Mouse (Mus musculus): ENCODE data around the gene 1700021F05Rik. TPM values are rescaled to one million over a fixed set of nuclear protein-coding genes. Genes with fewer than 3 reads are reported as not detected.

1700021F05Rik gene
- total RNA-seq (2014; rRNA removed) (33.7 and 35.2 TPM in 2 replicates), polyA plus RNA-seq (2015; fragmentation: Nextera tagmentation; extraction: Ambion mirVana) (81.3 and 93.3 TPM in 2 replicates)

DNA sequence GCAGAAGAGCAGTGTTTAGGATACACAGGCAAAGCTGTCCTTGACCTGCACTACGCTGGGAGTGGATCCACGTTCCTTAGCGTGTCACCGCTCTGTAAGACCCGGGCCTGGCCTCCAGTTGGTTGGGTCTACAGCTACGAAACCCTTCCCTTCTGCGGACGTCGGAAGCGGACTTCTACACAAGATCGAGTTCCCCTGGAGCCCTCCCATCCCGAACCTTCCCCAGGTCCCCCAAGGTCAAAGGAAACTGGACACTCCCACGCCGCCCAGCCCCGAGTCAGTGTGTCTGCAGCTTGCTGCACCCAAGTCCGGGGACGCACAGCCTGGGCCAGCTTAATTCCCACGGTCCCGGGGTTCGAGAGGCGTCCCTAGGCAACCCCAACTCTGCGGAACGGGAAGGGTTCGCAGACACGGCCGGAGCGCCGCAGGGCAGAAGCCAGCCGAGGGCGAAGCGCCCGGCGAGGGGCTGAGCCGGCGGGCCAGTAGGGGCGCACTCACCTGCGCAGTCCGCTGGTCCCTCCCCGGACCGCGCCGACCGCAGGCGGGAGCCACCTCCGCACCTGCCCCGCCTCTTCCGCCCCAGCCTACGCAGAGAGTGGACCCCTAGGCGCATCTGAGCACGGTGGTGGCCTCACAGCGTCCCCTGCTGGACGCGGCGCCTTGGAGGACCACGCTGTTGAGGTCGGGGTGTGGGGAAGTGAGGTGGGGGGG, at the start of gene 1700021F05Rik:
Gene 1700021F05Rik, minus strand, starts transcription at position 553 of the 711 bp plus-strand sequence.
- Histone ChIP-seq H3K9me3 (ENCODE audit: low read length) (no peaks in the 10 kb centered on the region), H3K27ac (ENCODE audit: low read depth, low read length) (peak within 1 kb of the TSS; percentile 72), H3K27me3 (ENCODE audit: insufficient read depth, low read length) (no peaks in the 10 kb centered on the region), H3K36me3 (ENCODE audit: insufficient read depth) (peaks cover 8% of the 10 kb centered on the region; the same call in 1 of the 2 replicates), H3K4me3 (ENCODE audit: low read depth, low read length) (peak within 1 kb of the TSS; percentile 86), H3K4me2 (ENCODE audit: low read depth) (peak within 1 kb of the TSS; percentile 58), H3K4me1 (ENCODE audit: insufficient read depth) (peaks cover 12% of the 10 kb centered on the region), H3K9ac (peak within 1 kb of the TSS; percentile 86)
- TF ChIP-seq CTCF (IDR thresholded peaks at IDR 0.05; ENCODE audit: low read depth): peak; percentile 91
- DNase-seq (peak; percentile 94), ATAC-seq (peak; percentile 98)
- WGBS: under 1% methylated on average over 43 of the region's 56 CpGs

DNA sequence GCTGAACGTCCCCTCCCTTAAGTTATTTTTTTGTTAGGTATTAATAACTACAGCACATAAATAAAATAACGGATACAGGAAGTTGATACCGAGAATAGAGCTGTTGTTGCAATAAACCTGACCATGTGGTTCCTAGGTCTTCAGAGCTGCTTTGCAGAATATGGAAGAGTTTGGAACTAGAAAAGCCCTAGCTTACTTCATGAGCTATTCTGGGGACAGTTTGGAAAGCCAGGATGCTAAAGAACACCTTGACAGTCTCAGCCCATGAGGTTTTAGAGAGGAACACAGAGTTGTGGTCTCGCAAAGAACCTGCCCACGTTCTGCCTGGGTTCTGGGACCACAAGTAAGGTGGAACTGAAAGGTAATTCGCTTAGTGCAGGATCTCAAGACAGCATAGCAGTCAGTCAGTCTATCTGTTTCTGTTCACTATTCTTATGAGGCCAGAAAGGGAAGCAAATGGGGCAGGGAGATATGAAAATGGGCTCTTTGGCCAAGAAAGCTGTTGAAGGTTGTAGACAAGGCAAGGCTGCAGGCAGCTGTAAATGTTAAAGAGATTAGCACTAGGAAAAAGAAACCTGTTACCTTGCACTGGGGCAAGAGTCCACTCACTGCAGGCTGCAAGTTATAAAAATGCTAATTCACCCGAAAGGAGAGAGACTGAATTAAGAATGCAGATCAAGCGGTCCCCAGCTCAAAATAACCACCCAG, 47.8 kb upstream of the 1700021F05Rik start:
- Histone ChIP-seq H3K4me2 (ENCODE audit: low read depth) (no peak overlapping the region), H3K36me3 (ENCODE audit: insufficient read depth) (peaks cover 11% of the 10 kb centered on the region)
- WGBS: 71% methylated on average over 8 of the region's 8 CpGs

DNA sequence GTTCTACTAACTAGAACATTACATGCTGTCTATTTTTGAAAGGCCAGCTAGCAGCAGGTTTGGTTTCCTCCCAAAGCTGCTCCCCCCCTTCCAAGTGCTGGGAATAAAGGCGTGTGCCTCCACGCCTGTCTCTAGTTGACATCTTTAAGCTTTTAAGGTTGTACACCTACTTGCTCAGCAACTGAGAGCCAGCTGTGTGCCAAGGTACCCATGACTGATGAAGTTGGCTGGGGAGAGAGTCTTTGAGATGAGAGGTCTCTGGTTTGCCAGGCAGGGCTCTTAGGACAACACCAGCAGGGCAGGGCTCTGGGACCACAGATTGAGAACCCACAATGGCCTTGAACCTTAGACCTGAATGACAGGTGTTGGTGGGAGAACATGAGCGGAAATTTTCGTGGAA, 43.7 kb upstream of the 1700021F05Rik start:
- Histone ChIP-seq H3K27me3 (ENCODE audit: insufficient read depth, low read length) (no peaks in the 10 kb centered on the region), H3K36me3 (ENCODE audit: insufficient read depth) (peaks cover 20% of the 10 kb centered on the region), H3K9me3 (ENCODE audit: low read length) (no peaks in the 10 kb centered on the region), H3K9ac (no peak overlapping the region), H3K4me3 (ENCODE audit: low read depth, low read length) (no peak overlapping the region), H3K4me2 (ENCODE audit: low read depth) (no peak overlapping the region), H3K4me1 (ENCODE audit: insufficient read depth) (no peaks in the 10 kb centered on the region), H3K27ac (ENCODE audit: low read depth, low read length) (no peak overlapping the region)
- TF ChIP-seq CTCF (IDR thresholded peaks at IDR 0.05; ENCODE audit: low read depth): no peak
- DNase-seq (no peak), ATAC-seq (no peak)
- 93% methylated on average over 4 of the region's 4 CpGs for WGBS

More for the DNA sequence above, 47.8 kb upstream of the 1700021F05Rik start:
- H3K9ac ChIP-seq: no peak overlapping the region
- no peak for TF ChIP-seq CTCF (IDR thresholded peaks at IDR 0.05; ENCODE audit: low read depth)
- H3K4me1 ChIP-seq (ENCODE audit: insufficient read depth): no peaks in the 10 kb centered on the region
- H3K4me3 ChIP-seq (ENCODE audit: low read depth, low read length): no peak overlapping the region
- DNase-seq (no peak), ATAC-seq (no peak)
- H3K27ac ChIP-seq (ENCODE audit: low read depth, low read length): no peak overlapping the region
- no peaks in the 10 kb centered on the region for H3K9me3 ChIP-seq (ENCODE audit: low read length)
- no peaks in the 10 kb centered on the region for H3K27me3 ChIP-seq (ENCODE audit: insufficient read depth, low read length)

DNA sequence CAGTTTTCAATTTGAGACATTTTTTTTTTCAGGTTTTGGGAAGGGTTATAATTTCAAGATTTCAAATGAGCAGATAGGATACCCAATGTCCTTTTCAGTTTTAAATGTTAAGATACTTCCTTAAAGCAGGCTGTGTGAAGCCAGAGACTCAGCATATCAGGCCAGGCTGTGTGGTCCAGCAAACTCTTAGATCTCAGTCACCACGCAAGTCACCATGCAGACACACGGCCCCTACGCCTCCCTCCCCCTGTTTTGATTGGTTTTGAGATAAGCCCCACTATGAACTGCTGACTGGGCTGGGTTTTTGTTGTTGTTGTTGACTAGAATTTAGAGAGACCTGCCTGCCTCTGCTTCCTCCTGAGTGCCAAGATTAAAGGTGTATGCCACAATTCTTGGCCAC, 40.5 kb upstream of the 1700021F05Rik start:
- Histone ChIP-seq H3K27ac (ENCODE audit: low read depth, low read length) (peak overlapping the region; percentile 98), H3K4me1 (ENCODE audit: insufficient read depth) (peaks cover 5% of the 10 kb centered on the region; the same call in 1 of the 2 replicates), H3K36me3 (ENCODE audit: insufficient read depth) (peaks cover 20% of the 10 kb centered on the region), H3K4me2 (ENCODE audit: low read depth) (peak overlapping the region; percentile 90), H3K9me3 (ENCODE audit: low read length) (no peaks in the 10 kb centered on the region), H3K27me3 (ENCODE audit: insufficient read depth, low read length) (no peaks in the 10 kb centered on the region), H3K9ac (peak overlapping the region; percentile 97), H3K4me3 (ENCODE audit: low read depth, low read length) (peak overlapping the region; percentile 83)
- WGBS: 30% methylated on average over 3 of the region's 3 CpGs
- no peak for ATAC-seq
- TF ChIP-seq CTCF (IDR thresholded peaks at IDR 0.05; ENCODE audit: low read depth): no peak
- DNase-seq: no peak

DNA sequence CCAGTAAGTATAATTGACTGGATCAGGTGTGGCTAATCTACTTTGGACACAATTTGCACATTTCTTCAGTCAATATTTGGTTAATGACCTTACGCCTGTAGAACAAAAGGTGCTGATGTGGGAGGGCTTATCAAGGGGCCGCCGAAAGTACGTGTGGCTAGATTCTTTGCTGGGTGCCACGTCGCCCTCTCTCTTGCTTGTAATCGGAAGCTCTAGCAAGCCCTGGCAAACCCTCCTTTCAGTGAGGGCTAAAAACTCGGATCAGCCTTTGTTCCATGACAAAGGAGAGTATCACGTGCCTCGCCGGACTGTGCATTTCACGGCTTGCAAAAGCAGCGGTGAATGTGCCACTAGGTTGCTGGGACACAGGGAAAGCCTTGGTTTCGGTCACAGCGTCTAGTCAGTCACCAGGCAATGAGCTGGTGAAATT, 39.9 kb upstream of the 1700021F05Rik start:
- peaks cover 5% of the 10 kb centered on the region; the same call in 1 of the 2 replicates for H3K4me1 ChIP-seq (ENCODE audit: insufficient read depth)
- peak overlapping the region; percentile 83 for H3K4me3 ChIP-seq (ENCODE audit: low read depth, low read length)
- under 1% methylated on average over 15 of the region's 15 CpGs for WGBS
- DNase-seq: peak; percentile 85
- peak; percentile 25 for ATAC-seq
- no peaks in the 10 kb centered on the region for H3K9me3 ChIP-seq (ENCODE audit: low read length)
- H3K9ac ChIP-seq: peak overlapping the region; percentile 97
- peak overlapping the region; percentile 98 for H3K27ac ChIP-seq (ENCODE audit: low read depth, low read length)
- H3K36me3 ChIP-seq (ENCODE audit: insufficient read depth): peaks cover 20% of the 10 kb centered on the region
- no peaks in the 10 kb centered on the region for H3K27me3 ChIP-seq (ENCODE audit: insufficient read depth, low read length)
- H3K4me2 ChIP-seq (ENCODE audit: low read depth): peak overlapping the region; percentile 90
- no peak for TF ChIP-seq CTCF (IDR thresholded peaks at IDR 0.05; ENCODE audit: low read depth)

DNA sequence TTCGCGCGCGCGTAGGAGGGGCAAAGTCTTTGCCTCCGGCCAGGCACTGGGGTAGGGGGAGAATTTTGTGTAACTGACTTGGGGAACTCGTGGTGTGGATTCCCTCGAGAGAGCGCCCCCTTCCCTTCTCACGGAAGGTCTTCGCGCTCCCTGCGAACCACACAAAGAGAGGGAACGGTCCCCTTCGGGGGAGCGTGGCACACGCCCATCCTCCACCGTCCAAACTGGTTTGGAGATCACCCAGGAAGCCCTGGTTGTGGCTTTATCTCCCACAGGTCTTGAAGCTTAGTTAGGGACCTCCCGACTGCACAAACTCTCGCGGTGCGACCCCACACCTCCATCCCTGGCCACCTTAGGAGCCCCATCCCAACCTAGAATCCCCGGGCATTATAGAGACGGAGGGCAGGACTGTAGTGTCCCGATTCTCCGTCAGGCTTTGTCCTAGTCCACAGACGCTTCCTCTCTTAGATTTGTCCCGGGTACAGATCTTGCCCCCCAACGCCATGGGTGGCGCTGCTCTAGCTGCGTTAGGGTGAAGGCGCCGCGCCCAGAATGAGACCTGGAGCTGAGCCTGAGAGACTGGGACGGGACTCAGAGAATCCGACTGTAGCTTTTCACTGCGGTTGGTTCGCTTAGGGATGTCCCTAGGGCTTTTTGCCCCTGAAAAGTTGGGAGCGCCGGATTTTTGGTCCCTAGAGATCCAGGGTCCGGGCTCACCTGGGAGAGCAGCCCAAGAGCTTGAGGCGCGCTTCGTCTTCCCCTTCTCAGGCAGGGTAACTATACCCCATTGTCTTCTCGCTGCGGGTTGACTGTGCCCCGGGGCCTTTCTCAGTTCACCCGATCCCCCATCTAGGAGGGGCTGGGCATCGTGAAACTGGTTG, 38.8 kb upstream of the 1700021F05Rik start:
- WGBS: 1% methylated on average over 48 of the region's 49 CpGs

More for the DNA sequence above, 38.8 kb upstream of the 1700021F05Rik start:
- ATAC-seq (peak; percentile 75), DNase-seq (peak; percentile 84)
- H3K4me3 ChIP-seq (ENCODE audit: low read depth, low read length): peak overlapping the region; percentile 83
- H3K9ac ChIP-seq: peak overlapping the region; percentile 97
- peaks cover 5% of the 10 kb centered on the region; the same call in 1 of the 2 replicates for H3K4me1 ChIP-seq (ENCODE audit: insufficient read depth)
- peak overlapping the region; percentile 90 for H3K4me2 ChIP-seq (ENCODE audit: low read depth)
- H3K27ac ChIP-seq (ENCODE audit: low read depth, low read length): peak overlapping the region; percentile 98
- H3K9me3 ChIP-seq (ENCODE audit: low read length): no peaks in the 10 kb centered on the region
- H3K27me3 ChIP-seq (ENCODE audit: insufficient read depth, low read length): no peaks in the 10 kb centered on the region
- peak; percentile 54 for TF ChIP-seq CTCF (IDR thresholded peaks at IDR 0.05; ENCODE audit: low read depth)
- peaks cover 18% of the 10 kb centered on the region for H3K36me3 ChIP-seq (ENCODE audit: insufficient read depth)

All from forebrain, postnatal 0 days (tissue).